Mouse (Mus musculus): ENCODE measurements at regions not wholly inside any gene's neighbourhood (a gene's known extent, or its start where the extent isn't known, plus 50 kb on each side); places are given as distances from the start of the nearest gene placed in this dataset.

GRCm38 (mm10) chr2:40342579-40342978 is 1116.3 kb upstream of the Ppp6c start:
- no peak for DNase-seq (ENCODE audit: extremely low spot score in 1 of 2, low spot score in 1 of 2)

GRCm38 (mm10) chr2:40332294-40332874 is 1106.1 kb upstream of the Ppp6c start:
- DNase-seq (ENCODE audit: extremely low spot score in 1 of 2, low spot score in 1 of 2), result peak in 1 of 2 experiments; percentile 12

- DNase-seq (ENCODE audit: extremely low spot score in 1 of 2, low spot score in 1 of 2), result no peak
These were observed 1095.3 kb upstream of the Ppp6c start for GRCm38 (mm10) chr2:40321506-40321905.

- no peak for DNase-seq (ENCODE audit: extremely low spot score in 1 of 2, low spot score in 1 of 2)
These were observed 1094.6 kb upstream of the Ppp6c start for GRCm38 (mm10) chr2:40320710-40321441.
